Mouse (Mus musculus) adrenal gland, adult (tissue): Measurements from ENCODE around the gene Trpv4.
A peak's percentile ranks its signal among the peaks of the same experiment; 100 is the strongest.

Experiments used
- DNase-seq, 2 experiments: peaks; one replicate each; pipeline ENCODE4 v3.0.0; 2022 to 2023; ENCODE audit warnings: low spot score in 1 of 2; ENCODE audit not compliant: inconsistent age in 2 of 2

Trpv4 gene

GRCm38 (mm10) chr5:114631336-114631735 lies 26.9 kb downstream of the Trpv4 start:
- DNase-seq = peak in 1 of 2 experiments; percentile 66

- DNase-seq = peak in 1 of 2 experiments; percentile 80
These were observed 32.6 kb downstream of the Trpv4 start for GRCm38 (mm10) chr5:114625590-114625989.

GRCm38 (mm10) chr5:114620305-114620704 lies 37.9 kb downstream of the Trpv4 start:
- DNase-seq = peak in 1 of 2 experiments; percentile 63

DNA sequence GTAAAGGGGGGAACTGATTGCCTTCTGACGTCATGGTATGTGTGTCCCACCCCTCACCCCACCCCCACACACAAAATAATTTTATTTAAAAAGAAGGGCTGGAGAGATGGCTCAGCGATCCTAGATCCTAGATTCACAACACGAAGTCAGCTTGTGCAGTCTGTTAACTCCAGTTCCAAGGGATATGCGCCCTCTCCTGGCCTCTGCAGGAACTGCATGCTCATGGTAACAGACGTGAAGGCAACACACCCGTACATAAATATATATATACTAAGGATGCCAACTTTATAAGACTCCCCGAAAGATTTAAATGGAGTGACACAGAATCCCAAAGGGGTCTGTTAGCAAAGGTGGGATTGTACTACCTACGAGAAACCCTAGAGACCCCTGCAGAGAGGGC lies 39.4 kb downstream of the Trpv4 start:
- peak; percentile 69 to 88 for DNase-seq

GRCm38 (mm10) chr5:114617809-114618208 lies 40.4 kb downstream of the Trpv4 start:
- DNase-seq = no peak

GRCm38 (mm10) chr5:114616336-114617061 lies 41.7 kb downstream of the Trpv4 start:
- peak in 1 of 2 experiments; percentile 71 for DNase-seq

DNA sequence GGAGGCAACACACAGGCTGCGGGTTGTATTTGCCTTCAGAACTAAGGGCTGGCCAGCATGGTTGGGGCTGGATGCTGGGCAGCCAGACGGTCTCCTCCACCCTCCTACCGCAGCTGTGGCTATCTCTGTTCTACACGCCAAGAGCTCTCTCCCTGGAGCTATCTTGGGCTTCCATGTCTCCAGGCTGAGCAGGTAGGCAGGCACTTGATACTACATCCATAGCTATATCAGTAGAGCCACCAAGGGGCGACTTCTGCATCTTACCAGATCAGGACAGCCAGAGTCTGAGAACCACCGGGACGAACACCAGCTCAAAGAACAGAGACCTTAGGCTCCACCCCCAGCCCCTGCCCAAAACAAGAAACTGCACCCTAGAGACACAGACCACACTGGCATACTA lies 43.4 kb downstream of the Trpv4 start:
- DNase-seq = peak in 1 of 2 experiments; percentile 39

GRCm38 (mm10) chr5:114611968-114612608 lies 46.1 kb downstream of the Trpv4 start:
- DNase-seq = peak; percentile 34 to 56

DNA sequence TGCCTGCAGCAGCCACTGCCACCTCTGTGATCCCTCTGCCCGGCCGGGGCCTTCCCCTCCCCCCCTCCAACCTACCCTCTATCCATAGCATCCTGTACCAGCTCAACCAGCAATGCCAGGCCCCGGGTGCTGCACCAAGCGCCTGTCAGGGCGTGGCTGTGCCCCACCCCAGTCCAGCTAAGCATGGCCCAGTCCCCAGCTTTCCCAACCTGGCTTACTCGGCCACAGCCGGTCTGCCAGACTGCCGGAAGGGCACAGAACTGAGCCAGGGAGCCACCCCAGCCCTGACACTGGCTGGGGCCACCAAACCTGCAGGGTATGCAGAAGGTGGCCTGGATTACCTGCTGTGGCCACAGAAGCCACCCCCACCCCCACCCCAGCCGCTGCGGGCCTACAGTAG lies 47.0 kb downstream of the Trpv4 start:
- no peak for DNase-seq

GRCm38 (mm10) chr5:114608516-114608915 lies 49.7 kb downstream of the Trpv4 start:
- DNase-seq = peak; percentile 76 to 91

GRCm38 (mm10) chr5:114607651-114608050 lies 50.6 kb downstream of the Trpv4 start:
- peak; percentile 80 to 94 for DNase-seq

DNA sequence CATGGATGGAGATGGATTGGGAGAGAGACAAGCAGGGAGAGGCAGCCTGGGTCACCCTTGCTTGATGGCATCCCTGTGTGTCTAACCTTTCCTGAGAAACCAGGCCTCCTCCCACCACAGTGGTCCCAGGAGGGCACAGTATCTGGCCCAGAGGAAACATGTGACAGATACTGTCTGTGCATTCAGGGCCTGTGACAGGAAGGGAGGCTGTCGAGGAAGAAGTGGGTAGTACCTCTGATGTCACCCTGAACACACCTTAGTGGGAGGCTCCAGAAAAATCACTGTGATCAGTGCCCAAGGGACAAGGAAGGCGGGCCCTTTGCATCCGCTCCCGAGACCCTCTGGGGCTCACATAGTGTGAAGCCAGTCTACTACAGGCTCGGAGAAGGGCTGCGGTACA lies 52.2 kb downstream of the Trpv4 start:
- no peak for DNase-seq

DNA sequence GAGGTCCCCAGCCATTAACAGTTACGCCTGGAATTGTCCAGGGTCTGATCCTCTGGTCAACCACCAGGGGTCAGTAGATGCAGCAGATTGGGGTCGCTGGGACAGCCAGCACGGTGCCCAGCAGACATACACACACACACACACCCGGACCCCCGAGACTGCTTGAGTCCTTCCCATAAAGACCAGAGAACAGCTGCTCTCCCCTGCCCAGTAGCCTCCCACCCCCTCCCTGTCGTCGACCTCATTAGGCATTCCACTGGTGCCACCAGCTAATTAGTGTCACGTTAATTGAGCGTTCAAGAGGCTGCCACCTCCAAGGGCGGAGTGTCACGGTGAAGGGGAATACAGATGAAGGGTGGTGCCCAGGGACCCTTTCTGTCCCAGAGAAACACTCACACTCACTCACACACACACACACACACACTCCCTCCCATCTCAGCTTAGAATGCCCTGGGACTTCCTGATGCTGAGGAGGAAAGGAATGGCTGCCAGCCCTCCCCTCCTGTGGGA lies 53.4 kb downstream of the Trpv4 start:
- DNase-seq = no peak

DNA sequence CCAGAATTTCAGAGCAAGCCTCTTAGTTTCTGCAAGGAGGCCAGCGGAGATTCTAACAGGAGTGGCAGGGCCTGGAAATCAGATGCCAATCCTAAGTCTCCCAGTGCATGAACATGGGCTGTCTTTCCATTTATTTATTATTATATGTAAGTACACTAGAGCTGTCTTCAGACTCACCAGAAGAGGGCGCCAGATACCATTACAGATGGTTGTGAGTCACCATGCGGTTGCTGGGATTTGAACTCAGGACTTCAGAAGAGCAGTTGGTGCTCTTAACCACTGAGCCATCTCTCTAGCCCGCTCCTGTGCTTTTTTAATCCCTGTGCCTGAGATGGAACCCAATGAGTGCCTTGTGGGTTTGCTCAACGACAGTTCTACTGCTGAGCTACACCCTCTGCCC lies 54.2 kb downstream of the Trpv4 start:
- no peak for DNase-seq

- no peak for DNase-seq
These were observed 56.2 kb downstream of the Trpv4 start for GRCm38 (mm10) chr5:114602012-114602411.

DNA sequence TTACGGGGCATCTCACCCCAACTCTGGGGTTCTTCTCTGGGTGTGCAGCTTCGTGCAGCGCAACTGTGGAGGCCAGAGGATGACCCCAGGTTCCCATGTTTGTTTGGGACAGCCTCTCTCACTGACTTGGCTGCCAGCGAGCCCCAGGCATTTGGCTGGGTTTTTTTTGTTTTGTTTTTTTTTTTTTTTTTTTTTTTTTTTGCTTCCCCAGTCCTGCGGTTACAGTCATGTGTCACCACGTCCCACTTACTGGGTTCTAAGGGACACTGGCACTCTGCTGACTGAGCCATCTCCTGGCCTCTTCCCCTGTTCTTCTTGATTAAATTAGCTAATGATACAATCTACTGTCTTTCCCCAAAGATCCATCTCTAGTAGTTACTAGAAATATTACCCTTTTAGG lies 60.6 kb downstream of the Trpv4 start:
- no peak for DNase-seq

DNA sequence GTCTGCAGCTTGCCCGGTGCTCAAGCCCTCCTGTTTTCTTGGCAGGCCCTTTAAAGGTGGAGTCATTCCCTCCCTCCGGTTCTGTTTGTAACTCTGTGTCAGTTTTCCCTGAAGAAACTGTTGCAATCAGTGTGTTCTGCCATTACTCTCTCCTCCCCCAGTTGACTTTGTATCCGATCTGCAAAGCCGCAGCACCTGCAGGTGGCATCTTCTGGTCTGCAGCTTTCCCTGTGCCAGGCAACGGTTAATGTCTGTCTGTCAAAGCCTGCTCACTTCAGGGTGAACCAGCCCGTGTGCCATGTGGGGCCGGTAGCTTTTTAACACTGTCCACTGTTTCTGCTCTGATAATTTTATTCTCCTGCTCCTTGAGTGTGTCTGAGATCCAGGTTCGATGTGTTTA lies 61.0 kb downstream of the Trpv4 start:
- DNase-seq = peak in 1 of 2 experiments; percentile 67

- DNase-seq = peak; percentile 58 to 77
These were observed 61.6 kb downstream of the Trpv4 start for GRCm38 (mm10) chr5:114596604-114597003.

GRCm38 (mm10) chr5:114594741-114595241 lies 63.4 kb downstream of the Trpv4 start:
- peak in 1 of 2 experiments; percentile 66 for DNase-seq

DNA sequence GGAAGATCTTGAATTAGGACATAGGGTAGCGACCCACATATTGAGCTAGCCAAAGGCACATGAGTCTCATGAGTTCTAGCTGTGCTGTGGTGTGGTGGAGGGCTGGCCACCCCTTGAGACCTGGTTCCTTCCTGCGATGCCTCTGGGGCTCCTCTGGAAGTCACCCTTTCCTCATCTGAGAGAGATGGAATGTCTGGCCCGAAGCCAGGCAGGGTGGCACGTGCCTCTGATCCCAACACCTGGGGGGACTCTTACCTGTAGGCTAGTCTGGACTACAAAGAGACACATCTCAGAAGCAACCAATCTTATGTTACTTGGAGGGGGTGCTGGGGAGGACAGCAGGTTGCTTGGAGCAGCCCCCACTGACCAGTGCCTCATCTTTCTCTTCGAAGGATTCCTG lies 64.3 kb downstream of the Trpv4 start:
- peak in 1 of 2 experiments; percentile 70 for DNase-seq

- DNase-seq = no peak
These were observed 64.9 kb downstream of the Trpv4 start for GRCm38 (mm10) chr5:114593161-114593821.
